ENCODE assay signal across 8 mouse cellular contexts in genomic region chr8:8690146-8691092, GRCm38 (mm10). TPM values are rescaled to one million over a fixed set of nuclear protein-coding genes. Genes with fewer than 3 reads are reported as not detected.
DNase-seq lines count a peak whose midpoint lies in the region; ATAC-seq lines count a peak whose summit lies in the region.

TSS of gene Arglu1 (minus strand) at chr8:8690521.

- H3K36me3 ChIP-seq in intestine, embryonic 14.5 days (ENCODE audit: control insufficient read depth, insufficient read depth, low read length) = no peaks in the 10 kb centered on the region

- no peaks in the 10 kb centered on the region for H3K9me3 ChIP-seq in intestine, embryonic 14.5 days (ENCODE audit: control insufficient read depth, low read length)

- H3K4me2 ChIP-seq in intestine, embryonic 14.5 days (ENCODE audit: low read length) = peak within 1 kb of the TSS; percentile 88

- peak within 1 kb of the TSS; percentile 88 for H3K4me3 ChIP-seq in intestine, embryonic 14.5 days (ENCODE audit: low read depth, low read length)

- WGBS in intestine, embryonic 14.5 days = under 1% methylated on average over 62 of the region's 81 CpGs

- H3K27ac ChIP-seq in intestine, embryonic 14.5 days (ENCODE audit: low read depth) = peak within 1 kb of the TSS; percentile 97

- peaks cover 22% of the 10 kb centered on the region for H3K4me1 ChIP-seq in intestine, embryonic 14.5 days (replicated peaks; ENCODE audit: control insufficient read depth, insufficient read depth, low read length)

- peak; percentile 96 to 99 for DNase-seq in adrenal gland, adult (ENCODE audit: inconsistent age in 2 of 2, low spot score in 1 of 2)
- DNase-seq in embryo, embryonic 10.5 days (ENCODE audit: low spot score) = peak; percentile 95
- DNase-seq in gastrocnemius, postnatal 25 days = peak; percentile 94
- peak; percentile 97 for DNase-seq in intestine, embryonic 14.5 days (ENCODE audit: low spot score)
- peak; percentile 98 to 99 for DNase-seq in left cerebral cortex, postnatal 14 days (ENCODE audit: low spot score in 2 of 2)
- peak; percentile 95 for DNase-seq in mesoderm, embryonic 11.5 days (ENCODE audit: low read depth, low spot score)
- peak; percentile 94 to 95 for DNase-seq in right cerebral cortex, postnatal 36 days (ENCODE audit: low spot score in 2 of 2)
- DNase-seq in yolk sac, embryonic 10.5 days (ENCODE audit: low spot score) = peak; percentile 91

- intact Hi-C loops in left cerebral cortex, postnatal 14 days (cut with DNase I) = no loop called here

- peak; percentile 95 for ATAC-seq in intestine, embryonic 14.5 days (replicated peaks; ENCODE audit: low FRiP score, low TSS enrichment, low read depth)

- H3K9ac ChIP-seq in intestine, embryonic 14.5 days (ENCODE audit: low read length) = peak within 1 kb of the TSS; percentile 100

- no peaks in the 10 kb centered on the region for H3K27me3 ChIP-seq in intestine, embryonic 14.5 days (replicated peaks; ENCODE audit: control insufficient read depth, insufficient read depth, low read length)

RNA-seq across cellular contexts. Expression of gene Arglu1, which starts in this region (rescaled TPM):
- total RNA-seq in gastrocnemius, postnatal 25 days (2021) = 10 to 100 TPM; 27.5 to 28.1 TPM
- 134 and 135 TPM in 2 replicates for polyA plus RNA-seq in intestine, embryonic 14.5 days (2014; fragmentation: Nextera tagmentation; extraction: Ambion mirVana)
- 10 to 100 TPM; 88.1 to 95.1 TPM for total RNA-seq in left cerebral cortex, postnatal 14 days (2021)

Comparison
In these comparisons a context has a peak if more than half of its experiments do, and no peak if none do; other contexts are left out.
1. Peak in every context shown above with its lines: DNase-seq, ATAC-seq, H3K4me3 ChIP-seq and H3K27ac ChIP-seq.